Mouse (Mus musculus): ENCODE results near the gene Plekha6. TPM values are rescaled to one million over a fixed set of nuclear protein-coding genes. Genes with fewer than 3 reads are reported as not detected.
"Not testable (repeated sequence)": the region's sequence is repeated elsewhere in the genome, so short reads cannot be mapped to it uniquely, and the experiment has no call there.

The Plekha6 gene
- polyA plus RNA-seq, 1 experiment, result 104 TPM

GRCm38 (mm10) chr1:133328299-133328795, 164.3 kb downstream of the Plekha6 start:
- TF ChIP-seq POLR2A (IDR thresholded peaks at IDR 0.05; ENCODE audit: low read depth, low read length) (no peak), CTCF (IDR thresholded peaks at IDR 0.05; ENCODE audit: extremely low read depth, insufficient read length, insufficient replicate concordance, low read depth, low read length) (no peak)
- Histone ChIP-seq H3K27me3 (ENCODE audit: control insufficient read depth, insufficient read depth, low read length) (0 out of 2 replicates have a peak, but pooled peaks cover 6% of the 10 kb centered on the region), H3K27ac (ENCODE audit: insufficient read depth, low read depth, low read length) (no peak overlapping the region), H3K36me3 (ENCODE audit: control insufficient read depth, insufficient read depth, low read length) (no peaks in the 10 kb centered on the region), H3K4me1 (ENCODE audit: control insufficient read depth, insufficient read depth, insufficient read length, low read length) (peaks cover 6% of the 10 kb centered on the region; the same call in 1 of the 2 replicates), H3K4me3 (ENCODE audit: low read depth, low read length) (no peak overlapping the region)
- WGBS, result 78% methylated on average over 6 of the region's 6 CpGs

GRCm38 (mm10) chr1:133328896-133329637, 165.1 kb downstream of the Plekha6 start:
- TF ChIP-seq POLR2A (IDR thresholded peaks at IDR 0.05; ENCODE audit: low read depth, low read length) (no peak), CTCF (IDR thresholded peaks at IDR 0.05; ENCODE audit: extremely low read depth, insufficient read length, insufficient replicate concordance, low read depth, low read length) (no peak)
- WGBS, result 8% methylated on average over 34 of the region's 34 CpGs
- Histone ChIP-seq H3K4me3 (ENCODE audit: low read depth, low read length) (peak overlapping the region; percentile 33), H3K27me3 (ENCODE audit: control insufficient read depth, insufficient read depth, low read length) (0 out of 2 replicates have a peak, but pooled peaks cover 6% of the 10 kb centered on the region), H3K36me3 (ENCODE audit: control insufficient read depth, insufficient read depth, low read length) (no peaks in the 10 kb centered on the region), H3K4me1 (ENCODE audit: control insufficient read depth, insufficient read depth, insufficient read length, low read length) (peaks cover 6% of the 10 kb centered on the region; the same call in 1 of the 2 replicates), H3K27ac (ENCODE audit: insufficient read depth, low read depth, low read length) (no peak overlapping the region)

- H3K36me3 ChIP-seq (ENCODE audit: control insufficient read depth, insufficient read depth, low read length), result no peaks in the 10 kb centered on the region
- H3K27ac ChIP-seq (ENCODE audit: insufficient read depth, low read depth, low read length), result no peak overlapping the region
- TF ChIP-seq POLR2A (IDR thresholded peaks at IDR 0.05; ENCODE audit: low read depth, low read length) (no peak), CTCF (IDR thresholded peaks at IDR 0.05; ENCODE audit: extremely low read depth, insufficient read length, insufficient replicate concordance, low read depth, low read length) (no peak)
- peak overlapping the region; percentile 33 for H3K4me3 ChIP-seq (ENCODE audit: low read depth, low read length)
- H3K27me3 ChIP-seq (ENCODE audit: control insufficient read depth, insufficient read depth, low read length), result 0 out of 2 replicates have a peak, but pooled peaks cover 6% of the 10 kb centered on the region
- 27% methylated on average over 7 of the region's 7 CpGs for WGBS
- H3K4me1 ChIP-seq (ENCODE audit: control insufficient read depth, insufficient read depth, insufficient read length, low read length), result peaks cover 6% of the 10 kb centered on the region; the same call in 1 of the 2 replicates
Observed at GRCm38 (mm10) chr1:133329638-133329964, 165.6 kb downstream of the Plekha6 start.

- 0 out of 2 replicates have a peak, but pooled peaks cover 6% of the 10 kb centered on the region for H3K27me3 ChIP-seq (ENCODE audit: control insufficient read depth, insufficient read depth, low read length)
- H3K4me1 ChIP-seq (ENCODE audit: control insufficient read depth, insufficient read depth, insufficient read length, low read length), result peaks cover 6% of the 10 kb centered on the region; the same call in 1 of the 2 replicates
- H3K27ac ChIP-seq (ENCODE audit: insufficient read depth, low read depth, low read length), result no peak overlapping the region
- 83% methylated on average over 3 of the region's 3 CpGs for WGBS
- TF ChIP-seq POLR2A (IDR thresholded peaks at IDR 0.05; ENCODE audit: low read depth, low read length) (no peak), CTCF (IDR thresholded peaks at IDR 0.05; ENCODE audit: extremely low read depth, insufficient read length, insufficient replicate concordance, low read depth, low read length) (no peak)
- no peak overlapping the region for H3K4me3 ChIP-seq (ENCODE audit: low read depth, low read length)
- no peaks in the 10 kb centered on the region for H3K36me3 ChIP-seq (ENCODE audit: control insufficient read depth, insufficient read depth, low read length)
Observed at GRCm38 (mm10) chr1:133331142-133331541, 167.1 kb downstream of the Plekha6 start.

GRCm38 (mm10) chr1:133332656-133333430, 168.8 kb downstream of the Plekha6 start:
- Histone ChIP-seq H3K27ac (ENCODE audit: insufficient read depth, low read depth, low read length) (no peak overlapping the region), H3K27me3 (ENCODE audit: control insufficient read depth, insufficient read depth, low read length) (0 out of 2 replicates have a peak, but pooled peaks cover 6% of the 10 kb centered on the region), H3K36me3 (ENCODE audit: control insufficient read depth, insufficient read depth, low read length) (no peaks in the 10 kb centered on the region), H3K4me1 (ENCODE audit: control insufficient read depth, insufficient read depth, insufficient read length, low read length) (peaks cover 6% of the 10 kb centered on the region; the same call in 1 of the 2 replicates), H3K4me3 (ENCODE audit: low read depth, low read length) (no peak overlapping the region)
- 90% methylated on average over 11 of the region's 11 CpGs for WGBS
- TF ChIP-seq CTCF (IDR thresholded peaks at IDR 0.05; ENCODE audit: extremely low read depth, insufficient read length, insufficient replicate concordance, low read depth, low read length) (no peak), POLR2A (IDR thresholded peaks at IDR 0.05; ENCODE audit: low read depth, low read length) (no peak)

- TF ChIP-seq CTCF (IDR thresholded peaks at IDR 0.05; ENCODE audit: extremely low read depth, insufficient read length, insufficient replicate concordance, low read depth, low read length) (no peak), POLR2A (IDR thresholded peaks at IDR 0.05; ENCODE audit: low read depth, low read length) (no peak)
- H3K4me3 ChIP-seq (ENCODE audit: low read depth, low read length), result no peak overlapping the region
- H3K27me3 ChIP-seq (ENCODE audit: control insufficient read depth, insufficient read depth, low read length), result 0 out of 2 replicates have a peak, but pooled peaks cover 6% of the 10 kb centered on the region
- H3K36me3 ChIP-seq (ENCODE audit: control insufficient read depth, insufficient read depth, low read length), result no peaks in the 10 kb centered on the region
- no peak overlapping the region for H3K27ac ChIP-seq (ENCODE audit: insufficient read depth, low read depth, low read length)
- WGBS, result 74% methylated on average over 6 of the region's 6 CpGs
- H3K4me1 ChIP-seq (ENCODE audit: control insufficient read depth, insufficient read depth, insufficient read length, low read length), result peaks cover 6% of the 10 kb centered on the region; the same call in 1 of the 2 replicates
Observed at GRCm38 (mm10) chr1:133333937-133334336, 169.9 kb downstream of the Plekha6 start.

GRCm38 (mm10) chr1:133340403-133340802, 176.4 kb downstream of the Plekha6 start:
- WGBS, result 12% methylated on average over 1 of the region's 1 CpGs
- H3K27ac ChIP-seq (ENCODE audit: insufficient read depth, low read depth, low read length); H3K4me3 ChIP-seq (ENCODE audit: low read depth, low read length); H3K4me1 ChIP-seq (ENCODE audit: control insufficient read depth, insufficient read depth, insufficient read length, low read length); H3K27me3 ChIP-seq (ENCODE audit: control insufficient read depth, insufficient read depth, low read length); H3K36me3 ChIP-seq (ENCODE audit: control insufficient read depth, insufficient read depth, low read length): not testable (repeated sequence)

All from small intestine, adult 2 months (tissue).